Mouse (Mus musculus) embryonic facial prominence, embryonic 11.5 days (tissue): ENCODE data around the gene Gpnmb. TPM values are rescaled to one million over a fixed set of nuclear protein-coding genes. Genes with fewer than 3 reads are reported as not detected.

ENCODE experiments used
- ATAC-seq: fragments of 200-750 bp; cut with Nextera tagmentation; replicated peaks from 2 replicates; pipeline ENCODE4 v1.8.0; 2017; ENCODE audit warnings: low read depth; ENCODE audit not compliant: insufficient number of reproducible peaks, low FRiP score, low TSS enrichment
- DNase-seq: peaks from one replicate; pipeline ENCODE4 v3.0.0-alpha.2; 2015; ENCODE audit warnings: low spot score
- H3K27ac ChIP-seq: fragments of 300-500 bp; sonication (generic); replicated peaks from 2 replicates; pipeline ENCODE4 v1.5.1; 2014; ENCODE audit warnings: mild to moderate bottlenecking, low read depth, low read length, control low read depth
- H3K27me3 ChIP-seq: fragments of 300-500 bp; sonication (generic); 2 replicates; pipeline ENCODE4 v1.6.1; 2014; ENCODE audit warnings: mild to moderate bottlenecking, low read length, moderate library complexity, mixed read lengths; ENCODE audit not compliant: control insufficient read depth, insufficient read depth
- H3K36me3 ChIP-seq: fragments of 300-500 bp; sonication (generic); replicated peaks from 2 replicates; pipeline ENCODE4 v1.6.1; 2014; ENCODE audit warnings: low read depth, mild to moderate bottlenecking, low read length, moderate library complexity, mixed read lengths; ENCODE audit not compliant: control insufficient read depth, insufficient read depth
- H3K4me1 ChIP-seq: fragments of 300-500 bp; sonication (generic); 2 replicates; pipeline ENCODE4 v1.6.1; 2014; ENCODE audit warnings: low read length, mixed read lengths; ENCODE audit not compliant: control insufficient read depth, insufficient read depth
- H3K4me2 ChIP-seq: fragments of 300-500 bp; sonication (generic); 2 replicates; pipeline ENCODE4 v1.6.1; 2014; ENCODE audit warnings: low read depth, mild to moderate bottlenecking, control low read depth, low read length, moderate library complexity
- H3K4me3 ChIP-seq: fragments of 300-500 bp; sonication (generic); 2 replicates; pipeline ENCODE4 v1.5.1; 2014; ENCODE audit warnings: low read depth, low read length, control low read depth
- H3K9ac ChIP-seq: fragments of 300-500 bp; sonication (generic); replicated peaks from 2 replicates; pipeline ENCODE4 v1.6.1; 2014; ENCODE audit warnings: mild to moderate bottlenecking, control low read depth, low read length
- H3K9me3 ChIP-seq: fragments of 300-500 bp; sonication (generic); replicated peaks from 2 replicates; pipeline ENCODE4 v1.6.1; 2016; ENCODE audit warnings: mild to moderate bottlenecking, low read length, inconsistent platforms, mixed read lengths; ENCODE audit not compliant: control insufficient read depth
- WGBS: fragments of 180-500 bp; shearing (Covaris S2); extraction: QIAGEN DNeasy Blood & Tissue Kit; methylation state at CpG from one replicate; pipeline ENCODE4 v1.1.7; 2014; 5-methylcytosine and 5-hydroxymethylcytosine counted together
- polyA plus RNA-seq: library from polyadenylated mRNA; unstranded; fragments of >200 nt; fragmentation: Nextera tagmentation; extraction: Ambion mirVana; gene quantifications from 2 replicates; pipeline ENCODE4 v1.2.1, GENCODE M21; 2014

Gene Gpnmb
- polyA plus RNA-seq, 1 experiment from 2014 or later, result 3.3 TPM

GRCm38 (mm10) chr6:49052191-49052590 is 15.8 kb downstream of the Gpnmb start:
- ATAC-seq, result no peak
- no peaks in the 10 kb centered on the region for H3K9me3 ChIP-seq
- H3K9ac ChIP-seq, result no peak overlapping the region
- no peak overlapping the region for H3K4me3 ChIP-seq
- H3K36me3 ChIP-seq, result no peaks in the 10 kb centered on the region
- H3K4me2 ChIP-seq, result no peak overlapping the region
- no peak for DNase-seq
- no peaks in the 10 kb centered on the region for H3K4me1 ChIP-seq
- H3K27ac ChIP-seq, result no peak overlapping the region
- 72% methylated on average over 5 of the region's 5 CpGs for WGBS
- H3K27me3 ChIP-seq, result no peaks in the 10 kb centered on the region

- no peak overlapping the region for H3K9ac ChIP-seq
- no peak overlapping the region for H3K27ac ChIP-seq
- ATAC-seq, result 0 out of 2 replicates have a peak, but pooled peaks have one; percentile 64
- no peaks in the 10 kb centered on the region for H3K36me3 ChIP-seq
- no peak overlapping the region for H3K4me3 ChIP-seq
- no peaks in the 10 kb centered on the region for H3K27me3 ChIP-seq
- H3K4me1 ChIP-seq, result no peaks in the 10 kb centered on the region
- peak; percentile 35 for DNase-seq
- H3K9me3 ChIP-seq, result no peaks in the 10 kb centered on the region
- no peak overlapping the region for H3K4me2 ChIP-seq
- 5% methylated on average over 7 of the region's 7 CpGs for WGBS
Measured at GRCm38 (mm10) chr6:49055256-49055733, 18.9 kb downstream of the Gpnmb start.

DNA sequence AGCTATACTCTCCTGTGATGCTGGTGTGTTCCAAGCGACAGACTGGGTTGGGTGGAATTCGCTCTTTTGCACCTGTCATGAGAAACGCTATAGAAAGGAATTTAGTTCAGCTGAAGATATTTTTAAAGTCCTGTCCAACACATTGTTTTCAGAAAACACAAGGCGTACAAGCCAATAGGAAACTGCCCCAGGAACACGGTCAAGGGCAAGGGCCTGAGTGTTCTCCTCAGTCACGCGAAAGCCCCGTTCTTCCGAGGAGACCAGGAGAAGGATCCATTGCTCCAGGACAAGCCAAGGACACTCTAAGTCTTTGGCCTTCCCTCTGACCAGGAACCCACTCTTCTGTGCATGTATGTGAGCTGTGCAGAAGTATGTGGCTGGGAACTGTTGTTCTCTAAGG is 19.7 kb downstream of the Gpnmb start:
- no peaks in the 10 kb centered on the region for H3K36me3 ChIP-seq
- ATAC-seq (no peak), DNase-seq (no peak)
- no peaks in the 10 kb centered on the region for H3K27me3 ChIP-seq
- 74% methylated on average over 9 of the region's 9 CpGs for WGBS
- H3K9me3 ChIP-seq, result no peaks in the 10 kb centered on the region
- H3K4me2 ChIP-seq, result no peak overlapping the region
- no peak overlapping the region for H3K27ac ChIP-seq
- no peaks in the 10 kb centered on the region for H3K4me1 ChIP-seq
- H3K4me3 ChIP-seq, result no peak overlapping the region
- H3K9ac ChIP-seq, result no peak overlapping the region

DNA sequence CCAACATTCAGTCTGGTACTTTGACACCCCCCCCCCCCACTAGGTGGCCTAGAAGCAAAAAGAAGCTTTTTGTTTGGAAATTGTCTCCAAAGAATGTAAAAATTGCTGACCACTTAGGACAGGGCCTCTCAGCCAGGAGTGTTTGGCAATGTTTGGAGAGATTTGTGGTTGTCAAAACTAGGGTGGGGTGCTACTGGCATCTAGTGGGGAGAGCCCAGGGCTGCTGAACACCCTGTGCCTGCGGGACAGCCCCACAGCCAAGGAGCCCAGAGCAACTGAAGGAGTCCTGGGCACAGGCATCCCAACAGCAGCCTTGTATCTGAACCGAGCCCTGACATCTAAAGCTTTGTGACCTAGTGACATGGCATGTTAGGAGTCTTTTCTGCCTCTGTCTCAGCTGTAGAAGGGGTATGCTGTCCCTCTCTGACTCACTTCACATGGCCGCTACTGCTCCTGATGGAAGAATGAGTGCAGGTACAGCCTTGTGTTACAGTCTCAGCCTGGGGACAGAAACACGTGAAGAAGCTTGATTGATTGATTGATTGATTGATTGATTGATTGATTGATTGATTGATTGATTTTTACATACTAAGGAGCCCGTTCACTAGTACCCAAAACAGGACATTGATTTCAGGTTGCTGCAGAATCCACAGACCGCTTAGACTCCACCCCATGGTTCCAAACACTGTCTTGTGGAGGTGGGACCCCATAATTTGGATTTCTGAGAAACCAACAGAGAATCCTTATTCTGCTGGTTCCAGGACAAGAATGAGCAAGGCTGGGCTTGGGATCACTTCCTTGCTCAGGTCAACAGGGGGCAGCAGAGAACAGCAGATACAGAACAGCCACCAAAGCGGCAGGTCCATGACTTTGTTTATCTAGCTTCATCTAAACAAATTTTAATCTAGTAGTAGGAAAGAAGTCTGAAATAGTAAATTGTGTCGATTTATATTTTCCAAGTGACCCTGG is 21.0 kb downstream of the Gpnmb start:
- Histone ChIP-seq H3K4me3 (no peak overlapping the region), H3K4me2 (no peak overlapping the region), H3K9ac (no peak overlapping the region), H3K27ac (no peak overlapping the region), H3K9me3 (no peaks in the 10 kb centered on the region), H3K4me1 (no peaks in the 10 kb centered on the region), H3K27me3 (no peaks in the 10 kb centered on the region), H3K36me3 (no peaks in the 10 kb centered on the region)
- whole genome bisulfite sequencing, result 44% methylated on average over 8 of the region's 8 CpGs
- no peak for ATAC-seq
- peak; percentile 81 for DNase-seq

DNA sequence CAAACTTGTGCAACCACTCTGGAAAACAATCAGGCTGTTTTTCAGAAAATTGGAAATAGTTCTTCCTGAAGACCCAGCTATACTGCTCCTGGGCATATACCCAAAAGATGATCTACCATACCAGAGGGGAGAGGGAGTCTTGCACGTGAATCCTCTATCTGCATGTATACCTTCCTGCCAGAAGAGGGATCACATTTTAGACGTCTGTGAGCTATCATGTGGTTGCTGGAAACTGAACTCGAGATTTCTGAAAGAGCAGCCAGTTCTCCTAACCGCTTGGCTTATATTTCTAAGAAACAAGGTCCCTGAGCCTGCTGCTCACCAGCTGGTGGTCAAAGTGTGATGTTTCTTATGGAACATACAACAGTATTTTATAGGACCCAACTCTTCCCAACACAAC is 32.0 kb downstream of the Gpnmb start:
- Histone ChIP-seq H3K9ac (no peak overlapping the region), H3K4me2 (no peak overlapping the region), H3K4me3 (no peak overlapping the region), H3K9me3 (no peaks in the 10 kb centered on the region), H3K4me1 (no peaks in the 10 kb centered on the region), H3K36me3 (no peaks in the 10 kb centered on the region), H3K27ac (no peak overlapping the region), H3K27me3 (no peaks in the 10 kb centered on the region)
- no peak for DNase-seq
- WGBS, result 54% methylated on average over 3 of the region's 4 CpGs
- ATAC-seq, result no peak

DNA sequence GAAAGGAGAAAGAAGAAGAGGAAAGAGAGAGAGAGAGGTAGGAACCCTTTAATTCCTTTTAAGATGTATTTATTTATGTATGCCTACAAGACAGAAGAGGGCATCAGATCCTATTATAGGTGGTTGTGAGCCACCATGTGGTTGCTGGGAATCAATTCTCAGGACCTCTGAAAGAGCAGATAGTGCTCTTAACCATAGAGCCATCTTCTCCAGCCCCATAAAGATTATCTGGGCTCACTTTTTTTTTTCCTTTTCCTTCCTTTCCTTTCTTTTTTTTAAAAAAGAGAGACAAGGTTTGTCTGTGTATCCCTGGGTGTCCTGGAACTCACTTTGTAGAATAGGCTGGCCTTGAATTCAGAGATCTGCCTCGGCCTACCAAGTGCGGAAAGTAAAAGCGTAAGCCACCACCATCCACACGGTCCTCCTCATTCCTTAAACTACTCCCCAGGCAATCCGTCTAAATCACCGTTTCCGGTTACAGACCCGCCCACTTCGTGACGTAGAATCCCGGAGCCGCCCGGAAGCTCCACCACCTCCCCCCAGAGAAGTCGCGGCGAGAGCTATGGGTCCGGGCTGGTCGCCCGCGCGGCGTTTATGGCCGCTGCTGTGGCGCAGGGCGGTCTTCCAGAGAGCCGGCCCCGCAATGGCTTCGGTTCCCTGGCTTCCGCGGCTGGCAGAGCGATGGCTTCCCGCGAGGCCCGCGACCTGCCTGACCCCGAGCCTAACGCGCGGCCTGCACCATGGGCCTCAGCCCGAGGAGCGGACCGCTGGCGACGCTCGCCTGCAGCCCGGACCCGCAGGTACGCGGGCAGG is 37.2 kb downstream of the Gpnmb start, which contains the start of gene Malsu1:
Gene Malsu1, plus strand, starts transcription at position 492 of the 813 bp plus-strand sequence.
- peak; percentile 94 for ATAC-seq
- Histone ChIP-seq H3K9ac (peak within 1 kb of the TSS; percentile 95), H3K27ac (peak within 1 kb of the TSS; percentile 71), H3K4me3 (peak within 1 kb of the TSS; percentile 97), H3K9me3 (no peaks in the 10 kb centered on the region), H3K4me2 (peak within 1 kb of the TSS; percentile 75), H3K27me3 (no peaks in the 10 kb centered on the region), H3K4me1 (no peaks in the 10 kb centered on the region), H3K36me3 (no peaks in the 10 kb centered on the region)
- DNase-seq, result peak; percentile 96
- under 1% methylated on average over 49 of the region's 49 CpGs for WGBS

DNA sequence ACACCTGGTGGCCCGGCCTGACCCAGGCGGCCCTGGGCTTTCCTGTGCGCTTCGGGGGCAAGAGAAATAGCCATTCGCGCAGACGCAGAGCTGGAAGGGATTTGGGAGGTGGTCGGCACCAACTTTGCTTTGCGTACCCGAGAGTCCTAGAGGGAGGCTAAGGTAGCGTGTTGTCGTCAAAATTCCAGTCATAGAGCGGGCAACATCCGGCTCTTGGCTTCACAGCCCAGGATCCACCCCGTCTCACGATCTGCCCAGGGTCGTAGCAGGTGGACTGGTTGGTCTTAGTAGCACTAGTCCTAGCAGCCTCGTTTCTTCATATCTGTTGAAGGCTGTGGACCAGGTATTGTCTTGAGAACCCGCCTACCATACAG is 37.8 kb downstream of the Gpnmb start:
- DNase-seq (peak; percentile 43), ATAC-seq (peak; percentile 63)
- peak overlapping the region; percentile 95 for H3K9ac ChIP-seq
- H3K27me3 ChIP-seq, result no peaks in the 10 kb centered on the region
- no peaks in the 10 kb centered on the region for H3K36me3 ChIP-seq
- peak overlapping the region; percentile 97 for H3K4me3 ChIP-seq
- H3K9me3 ChIP-seq, result no peaks in the 10 kb centered on the region
- peak overlapping the region; percentile 71 for H3K27ac ChIP-seq
- peak overlapping the region; percentile 75 for H3K4me2 ChIP-seq
- under 1% methylated on average over 19 of the region's 19 CpGs for WGBS
- no peaks in the 10 kb centered on the region for H3K4me1 ChIP-seq
